Mouse (Mus musculus) activated CD4-positive, CD25-positive, alpha-beta regulatory T cell, adult 4 months (primary cell): ENCODE results near the gene Aprt. TPM values are rescaled to one million over a fixed set of nuclear protein-coding genes. Genes with fewer than 3 reads are reported as not detected.

Experiments
- ATAC-seq: one replicate; pipeline ENCODE4 v1.8.0; 2017
- polyA plus RNA-seq, 2 experiments: library from polyadenylated mRNA; unstranded; fragments of 100-300 nt; shearing (Covaris generic); gene quantifications; one replicate each; pipeline ENCODE4 v1.2.1; 2017

The Aprt gene
- 100 to 1,000 TPM; 168 to 203 TPM for polyA plus RNA-seq

- ATAC-seq, result peak; percentile 98
These were observed at the start of gene Aprt for GRCm38 (mm10) chr8:122576648-122577022. Gene Aprt, minus strand, starts transcription at chr8:122576909.

- ATAC-seq, result no peak
These were observed 49.1 kb upstream of the Aprt start for GRCm38 (mm10) chr8:122625811-122626210.

GRCm38 (mm10) chr8:122624653-122625052 is 47.9 kb upstream of the Aprt start:
- no peak for ATAC-seq

- no peak for ATAC-seq
These were observed 47.3 kb upstream of the Aprt start for GRCm38 (mm10) chr8:122623844-122624642.

- ATAC-seq, result no peak
These were observed 46.0 kb upstream of the Aprt start, which contains the start of gene Pabpn1l for GRCm38 (mm10) chr8:122622727-122623126. Gene Pabpn1l, minus strand, starts transcription at chr8:122622739.

GRCm38 (mm10) chr8:122620446-122620845 is 43.7 kb upstream of the Aprt start:
- no peak for ATAC-seq

GRCm38 (mm10) chr8:122618660-122619378 is 42.1 kb upstream of the Aprt start:
- no peak for ATAC-seq

- peak; percentile 49 for ATAC-seq
These were observed 41.3 kb upstream of the Aprt start for GRCm38 (mm10) chr8:122617947-122618546.

GRCm38 (mm10) chr8:122616181-122616905 is 39.6 kb upstream of the Aprt start:
- ATAC-seq, result no peak

GRCm38 (mm10) chr8:122611295-122612133 is 34.8 kb upstream of the Aprt start, which contains the start of the genes Galns and Trappc2l:
Gene Galns, minus strand, starts transcription at chr8:122611463.
Gene Trappc2l, plus strand, starts transcription at chr8:122611640.
- ATAC-seq, result peak; percentile 98

- ATAC-seq, result peak; percentile 21
These were observed 34.0 kb upstream of the Aprt start for GRCm38 (mm10) chr8:122610612-122611277.

GRCm38 (mm10) chr8:122610209-122610608 is 33.5 kb upstream of the Aprt start:
- no peak for ATAC-seq

- no peak for ATAC-seq
These were observed 30.1 kb upstream of the Aprt start for GRCm38 (mm10) chr8:122606810-122607209.

- no peak for ATAC-seq
These were observed 28.7 kb upstream of the Aprt start for GRCm38 (mm10) chr8:122605367-122605766.

- ATAC-seq, result no peak
These were observed 27.9 kb upstream of the Aprt start for GRCm38 (mm10) chr8:122604640-122605039.

GRCm38 (mm10) chr8:122600666-122601065 is 24.0 kb upstream of the Aprt start:
- ATAC-seq, result no peak

GRCm38 (mm10) chr8:122596031-122596430 is 19.3 kb upstream of the Aprt start:
- no peak for ATAC-seq

GRCm38 (mm10) chr8:122593783-122594507 is 17.2 kb upstream of the Aprt start:
- ATAC-seq, result no peak

GRCm38 (mm10) chr8:122593240-122593639 is 16.5 kb upstream of the Aprt start:
- no peak for ATAC-seq

- no peak for ATAC-seq
These were observed 10.0 kb upstream of the Aprt start for GRCm38 (mm10) chr8:122586749-122587148.
